Mouse (Mus musculus) erythroblast, embryonic 14.5 days (primary cell): Measurements from ENCODE around the gene Hcn2.

Source experiments
- GATA1 ChIP-seq: IDR thresholded peaks from 2 replicates; pipeline ENCODE4 v1.6.1; 2012; ENCODE audit warnings: low read length, inconsistent platforms, mixed read lengths
- TAL1 ChIP-seq: IDR thresholded peaks from 3 replicates; pipeline ENCODE4 v1.6.1; 2012; ENCODE audit warnings: low read length, inconsistent platforms, mixed read lengths

- TF ChIP-seq TAL1, result no peak
- TF ChIP-seq GATA1, result no peak
Observed at GRCm38 (mm10) chr10:79764234-79764633, 47.8 kb downstream of the Hcn2 start.
